Mouse (Mus musculus) testis, adult 2 months (tissue): ENCODE measurements around the gene Gm49358. TPM values are rescaled to one million over a fixed set of nuclear protein-coding genes. Genes with fewer than 3 reads are reported as not detected.
A peak's percentile ranks its signal among the peaks of the same experiment; 100 is the strongest.

ENCODE experiments used
- H3K27ac ChIP-seq: fragments of 200-500 bp; 2 replicates; pipeline ENCODE4 v1.5.1; 2012; ENCODE audit warnings: low read depth, low read length; ENCODE audit not compliant: control insufficient read depth, insufficient read depth
- H3K27me3 ChIP-seq: fragments of 200-500 bp; 2 replicates; pipeline ENCODE4 v1.6.1; 2012; ENCODE audit warnings: mild to moderate bottlenecking, low read length, moderate library complexity; ENCODE audit not compliant: control insufficient read depth, insufficient read depth
- H3K36me3 ChIP-seq: fragments of 200-500 bp; 2 replicates; pipeline ENCODE4 v1.6.1; 2012; ENCODE audit warnings: mild to moderate bottlenecking, low read length; ENCODE audit not compliant: control insufficient read depth, insufficient read depth
- H3K4me1 ChIP-seq: fragments of 200-500 bp; 2 replicates; pipeline ENCODE4 v1.6.1; 2012; ENCODE audit warnings: low read length; ENCODE audit not compliant: control insufficient read depth, insufficient read depth
- H3K4me3 ChIP-seq: fragments of 200-500 bp; 2 replicates; pipeline ENCODE4 v1.5.1; 2012; ENCODE audit warnings: low read depth, mild to moderate bottlenecking, low read length, moderate library complexity, mixed read lengths; ENCODE audit not compliant: control insufficient read depth
- CTCF ChIP-seq: fragments of 200-500 bp; IDR thresholded peaks from 2 replicates; pipeline ENCODE4 v1.5.1; 2012; ENCODE audit warnings: low read depth, mild to moderate bottlenecking, inconsistent platforms, low read length, moderate library complexity; ENCODE audit not compliant: control insufficient read depth, insufficient read depth, insufficient replicate concordance
- POLR2A ChIP-seq: fragments of 200-500 bp; IDR thresholded peaks from 2 replicates; pipeline ENCODE4 v1.6.1; 2012; ENCODE audit warnings: low read depth, mild to moderate bottlenecking, inconsistent platforms, low read length, moderate library complexity; ENCODE audit not compliant: control insufficient read depth
- polyA plus RNA-seq: library from polyadenylated mRNA; depleted of rRNA; stranded (reverse); fragments of >200 nt; gene quantifications from 2 replicates; pipeline ENCODE4 v1.2.3, GENCODE M21; 2012

The Gm49358 gene
- polyA plus RNA-seq, 1 experiment: not detected

DNA sequence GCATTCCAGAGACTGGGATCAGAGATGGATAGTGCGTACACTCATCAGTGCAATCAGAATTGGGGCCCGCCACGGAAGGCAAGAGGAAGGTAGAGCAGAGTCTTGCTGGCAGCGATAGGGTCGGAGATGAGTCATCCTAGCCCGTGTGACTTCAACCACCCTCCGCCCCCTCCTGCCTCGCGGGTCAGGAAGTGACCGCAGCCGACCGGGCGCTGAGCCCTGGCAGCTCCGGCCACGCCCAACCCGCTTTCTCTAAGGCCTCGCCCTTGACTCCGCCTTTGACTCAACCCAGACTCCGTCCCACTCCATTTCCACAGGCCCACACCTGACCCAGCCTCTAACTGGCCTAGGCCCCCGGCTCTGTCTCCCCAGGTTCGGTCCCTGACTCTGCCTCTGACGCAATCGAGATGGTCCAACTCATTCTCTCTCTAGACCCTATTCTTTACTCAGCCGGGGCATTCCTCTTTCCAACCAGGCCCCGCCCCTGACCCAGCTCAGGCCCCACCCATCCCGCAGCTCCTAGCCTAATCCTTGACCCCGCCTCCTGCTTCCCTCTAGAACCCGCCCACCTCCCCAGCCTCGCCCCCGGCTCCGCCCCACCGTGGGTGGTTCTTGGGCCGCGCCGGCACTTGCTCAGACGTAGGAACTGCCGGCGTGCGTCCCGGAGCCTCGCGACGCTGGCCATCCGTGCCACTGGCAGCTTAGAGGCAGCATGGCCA lies 14.8 kb downstream of the Gm49358 start, which contains the start of gene Nt5dc3:
Gene Nt5dc3 (plus strand): TSS at position 608 of the 719 bp plus-strand sequence.
- Histone ChIP-seq H3K4me3 (peak within 1 kb of the TSS; percentile 90), H3K27me3 (no peaks in the 10 kb centered on the region), H3K4me1 (peaks cover 11% of the 10 kb centered on the region), H3K36me3 (no peaks in the 10 kb centered on the region), H3K27ac (peak within 1 kb of the TSS; percentile 86)
- TF ChIP-seq POLR2A: peak; percentile 94
- no peak for TF ChIP-seq CTCF

DNA sequence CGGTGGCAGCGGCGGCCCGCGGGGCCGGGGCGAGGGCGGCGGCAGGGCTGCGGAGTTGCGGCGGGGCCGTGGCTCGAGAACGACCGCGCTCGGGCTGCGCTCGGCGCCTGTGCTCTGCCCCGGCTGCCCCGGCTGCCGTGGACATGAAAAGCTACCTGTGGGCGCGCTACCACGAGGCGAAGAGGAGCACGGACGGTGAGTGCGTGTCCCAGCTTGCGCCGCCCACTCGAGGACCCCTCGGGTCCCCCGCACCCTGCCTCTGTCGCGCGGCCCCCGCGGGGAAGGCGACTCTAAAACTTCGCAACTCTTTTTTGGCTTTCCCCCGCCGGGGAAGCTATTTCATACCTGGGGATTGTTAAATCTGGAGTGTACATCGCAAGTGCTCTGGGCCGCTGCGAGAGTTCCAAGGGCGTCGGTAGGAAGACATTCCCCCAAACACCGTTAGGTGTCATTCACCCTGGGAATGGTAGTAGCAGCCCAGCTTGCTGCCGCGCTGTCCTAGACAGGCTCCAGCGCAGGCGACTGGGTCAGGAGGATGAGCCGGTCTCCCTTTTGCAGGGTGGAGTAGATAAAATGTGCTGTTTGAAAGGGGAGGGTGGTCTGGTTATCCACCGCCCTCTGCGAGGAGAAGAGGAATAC lies 15.5 kb downstream of the Gm49358 start:
- H3K27me3 ChIP-seq: no peaks in the 10 kb centered on the region
- H3K4me3 ChIP-seq: peak overlapping the region; percentile 90
- peaks cover 11% of the 10 kb centered on the region for H3K4me1 ChIP-seq
- peak overlapping the region; percentile 54 for H3K27ac ChIP-seq
- H3K36me3 ChIP-seq: no peaks in the 10 kb centered on the region
- no peak for TF ChIP-seq CTCF
- TF ChIP-seq POLR2A: no peak

DNA sequence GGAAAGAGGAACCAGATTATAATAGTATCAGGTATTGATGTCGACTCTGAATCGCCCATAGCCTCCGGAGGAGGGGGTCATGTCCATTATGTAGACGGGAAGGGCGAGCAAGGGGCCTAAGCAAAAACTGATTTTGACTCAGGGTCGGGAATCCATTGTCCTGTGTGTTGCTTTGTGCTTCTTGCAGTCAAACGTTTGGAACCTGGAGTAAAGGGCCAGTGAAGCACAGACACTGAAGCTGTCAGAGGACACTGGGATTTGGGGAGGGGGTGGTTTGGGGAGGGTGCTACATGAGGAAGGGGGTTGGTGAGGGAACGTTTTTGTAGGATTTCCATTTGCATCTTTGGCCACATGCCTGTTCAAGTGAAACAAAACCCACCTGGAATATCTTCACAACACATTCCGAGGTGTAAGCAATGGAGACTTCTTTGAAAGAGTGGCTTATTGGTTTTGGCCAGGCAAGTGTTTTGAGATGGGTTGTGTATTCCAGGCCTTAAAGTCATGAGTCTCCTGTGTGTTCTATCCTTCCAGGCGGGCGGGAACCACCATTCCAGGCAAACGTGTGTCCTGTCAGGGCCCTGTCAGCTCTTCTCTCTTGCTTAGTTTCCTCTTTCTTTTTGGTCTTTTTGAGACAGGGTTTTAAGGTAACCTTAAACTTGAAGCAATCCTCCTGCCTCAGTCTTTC lies 16.2 kb downstream of the Gm49358 start:
- Histone ChIP-seq H3K27ac (peak overlapping the region; percentile 54), H3K36me3 (no peaks in the 10 kb centered on the region), H3K27me3 (no peaks in the 10 kb centered on the region), H3K4me3 (peak overlapping the region; percentile 90), H3K4me1 (peaks cover 11% of the 10 kb centered on the region)
- TF ChIP-seq POLR2A: no peak
- TF ChIP-seq CTCF: no peak

DNA sequence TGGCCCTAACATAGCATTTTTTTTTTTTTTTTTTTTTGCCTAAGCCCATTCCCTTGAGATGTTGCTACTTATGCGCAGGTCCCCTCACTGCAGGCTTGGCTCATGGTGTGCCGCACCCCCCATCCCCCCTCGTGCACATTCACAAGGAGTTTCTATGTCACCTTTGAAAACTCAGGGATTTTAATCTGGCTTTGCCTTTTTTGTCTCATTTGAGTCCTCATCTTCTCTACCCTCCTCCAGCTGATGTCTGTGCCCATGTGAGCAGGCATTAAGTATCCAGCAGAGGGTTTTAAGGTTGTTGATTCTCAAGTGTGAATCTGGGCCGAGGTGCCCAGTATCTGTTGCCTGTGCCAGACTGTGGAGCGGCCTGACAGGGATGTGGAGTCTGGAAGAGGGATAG lies 17.9 kb downstream of the Gm49358 start:
- H3K36me3 ChIP-seq: no peaks in the 10 kb centered on the region
- no peaks in the 10 kb centered on the region for H3K27me3 ChIP-seq
- peaks cover 11% of the 10 kb centered on the region for H3K4me1 ChIP-seq
- H3K27ac ChIP-seq: no peak overlapping the region
- TF ChIP-seq POLR2A (no peak), CTCF (no peak)
- no peak overlapping the region for H3K4me3 ChIP-seq

DNA sequence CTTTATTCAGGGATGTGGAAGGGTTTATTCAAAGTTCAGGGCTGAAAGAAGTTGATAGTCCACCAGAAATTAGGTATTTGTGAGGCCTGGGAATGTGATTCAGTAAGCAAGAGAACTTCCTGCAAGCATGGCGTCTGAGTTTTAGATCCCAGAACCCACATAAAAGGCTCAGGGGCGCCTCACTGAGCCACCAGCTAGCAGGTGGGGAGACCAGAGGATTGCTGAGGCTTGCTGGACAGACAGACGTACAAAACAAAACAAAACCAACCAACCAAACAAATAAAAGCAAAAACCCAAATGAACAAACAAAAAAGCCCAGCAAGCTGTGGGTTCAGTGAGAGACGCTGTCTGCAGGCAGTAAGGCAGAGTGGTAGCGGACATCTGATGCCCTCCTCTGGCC lies 18.9 kb downstream of the Gm49358 start:
- TF ChIP-seq POLR2A (no peak), CTCF (no peak)
- H3K27ac ChIP-seq: peak overlapping the region; percentile 15; the same call in 1 of the 2 replicates
- no peak overlapping the region for H3K4me3 ChIP-seq
- H3K27me3 ChIP-seq: no peaks in the 10 kb centered on the region
- H3K36me3 ChIP-seq: no peaks in the 10 kb centered on the region
- peaks cover 11% of the 10 kb centered on the region for H3K4me1 ChIP-seq

DNA sequence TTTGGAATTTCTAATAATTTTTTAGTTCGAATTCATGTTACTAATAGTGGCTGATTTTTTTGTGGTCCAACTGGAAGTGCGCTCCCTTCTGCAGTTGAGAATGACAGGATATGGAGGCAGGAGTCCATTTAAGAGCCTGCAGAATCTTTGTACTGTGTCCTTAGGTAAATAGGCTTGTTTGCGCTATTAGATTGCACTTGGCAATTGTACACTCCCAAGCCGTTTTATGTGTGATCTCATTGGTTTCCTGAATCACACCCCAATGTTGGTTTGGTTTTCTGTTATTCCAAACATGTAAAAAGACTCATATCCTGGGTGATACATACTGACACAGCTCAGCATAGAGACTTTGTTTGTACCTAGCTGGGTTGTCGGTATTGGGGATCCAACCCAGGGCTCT lies 19.8 kb downstream of the Gm49358 start:
- Histone ChIP-seq H3K4me3 (no peak overlapping the region), H3K36me3 (no peaks in the 10 kb centered on the region), H3K4me1 (peaks cover 8% of the 10 kb centered on the region), H3K27ac (no peak overlapping the region), H3K27me3 (no peaks in the 10 kb centered on the region)
- TF ChIP-seq POLR2A (no peak), CTCF (no peak)

DNA sequence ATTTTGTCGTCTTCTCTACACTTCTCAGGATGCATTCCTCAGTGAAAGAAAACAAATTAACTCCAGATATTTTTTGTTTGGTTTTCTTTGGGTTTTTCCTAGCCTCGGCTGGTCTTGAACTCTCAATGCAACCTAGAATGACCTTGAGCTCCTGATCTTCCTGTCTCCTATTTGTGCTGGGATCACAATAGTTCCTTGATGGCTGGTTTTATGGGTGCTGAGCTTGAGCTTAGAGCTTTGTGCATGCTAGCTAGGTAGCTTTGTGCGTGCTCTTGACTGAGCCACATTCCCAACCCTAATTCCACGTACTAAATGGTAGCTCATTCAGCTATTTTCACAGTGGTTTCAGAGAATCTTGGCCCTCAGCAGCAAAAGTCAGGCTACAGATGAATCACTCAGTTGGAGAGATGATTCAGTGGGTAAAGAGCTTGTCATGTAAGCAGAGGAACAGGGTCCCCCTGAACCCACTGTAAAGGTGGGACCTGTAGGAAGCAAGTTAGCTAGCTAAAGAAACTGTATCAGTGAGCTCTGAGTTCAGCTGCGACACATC lies 20.4 kb downstream of the Gm49358 start:
- Histone ChIP-seq H3K4me1 (peaks cover 8% of the 10 kb centered on the region), H3K27me3 (no peaks in the 10 kb centered on the region), H3K4me3 (no peak overlapping the region), H3K27ac (no peak overlapping the region), H3K36me3 (no peaks in the 10 kb centered on the region)
- no peak for TF ChIP-seq POLR2A
- TF ChIP-seq CTCF: no peak
